Mouse (Mus musculus) midbrain, embryonic 16.5 days (tissue): Measurements from ENCODE around the gene Ripk4. TPM values are rescaled to one million over a fixed set of nuclear protein-coding genes. Genes with fewer than 3 reads are reported as not detected.

Source experiments
- ATAC-seq: fragments of 200-750 bp; cut with Nextera tagmentation; 2 replicates; pipeline ENCODE4 v1.8.0; 2017; ENCODE audit warnings: moderate TSS enrichment
- H3K27ac ChIP-seq: fragments of 300-500 bp; sonication (generic); 2 replicates; pipeline ENCODE4 v1.5.1; 2014; ENCODE audit warnings: mild to moderate bottlenecking, low read length, mixed read lengths
- H3K27me3 ChIP-seq: fragments of 300-500 bp; sonication (generic); 2 replicates; pipeline ENCODE4 v1.6.1; 2014; ENCODE audit warnings: low read depth, low read length, mixed read lengths; ENCODE audit not compliant: control insufficient read depth, insufficient read depth
- H3K36me3 ChIP-seq: fragments of 300-500 bp; sonication (generic); 2 replicates; pipeline ENCODE4 v1.6.1; 2014; ENCODE audit warnings: mild to moderate bottlenecking, low read length, moderate library complexity, mixed read lengths; ENCODE audit not compliant: control insufficient read depth, insufficient read depth
- H3K4me1 ChIP-seq: fragments of 300-500 bp; sonication (generic); 2 replicates; pipeline ENCODE4 v1.6.1; 2014; ENCODE audit warnings: mild to moderate bottlenecking, low read length, mixed read lengths; ENCODE audit not compliant: control insufficient read depth, insufficient read depth
- H3K4me2 ChIP-seq: fragments of 300-500 bp; sonication (generic); 2 replicates; pipeline ENCODE4 v1.6.1; 2014; ENCODE audit warnings: mild to moderate bottlenecking, low read length, mixed read lengths
- H3K4me3 ChIP-seq: fragments of 300-500 bp; sonication (generic); 2 replicates; pipeline ENCODE4 v1.5.1; 2014; ENCODE audit warnings: low read depth, mild to moderate bottlenecking, low read length, moderate library complexity, mixed read lengths
- H3K9ac ChIP-seq: fragments of 300-500 bp; sonication (generic); 2 replicates; pipeline ENCODE4 v1.6.1; 2014; ENCODE audit warnings: low read depth, low read length, mixed read lengths
- H3K9me3 ChIP-seq: fragments of 300-500 bp; sonication (generic); replicated peaks from 2 replicates; pipeline ENCODE4 v1.6.1; 2014; ENCODE audit warnings: mild to moderate bottlenecking, low read length, mixed read lengths; ENCODE audit not compliant: control insufficient read depth, poor library complexity, severe bottlenecking
- WGBS: fragments of 180-500 bp; shearing (Covaris S2); extraction: QIAGEN DNeasy Blood & Tissue Kit; methylation state at CpG from one replicate; pipeline ENCODE4 v1.1.7; 2014; 5-methylcytosine and 5-hydroxymethylcytosine counted together
- polyA plus RNA-seq: library from polyadenylated mRNA; unstranded; fragments of >200 nt; fragmentation: Nextera tagmentation; extraction: Ambion mirVana; gene quantifications from 2 replicates; pipeline ENCODE4 v1.2.1, GENCODE M21; 2015

The Ripk4 gene
- polyA plus RNA-seq, 1 experiment from 2014 or later: 0.79 TPM

GRCm38 (mm10) chr16:97719392-97719983, 44.1 kb downstream of the Ripk4 start:
- Histone ChIP-seq H3K36me3 (no peaks in the 10 kb centered on the region), H3K4me1 (no peaks in the 10 kb centered on the region), H3K27me3 (no peaks in the 10 kb centered on the region), H3K4me3 (no peak overlapping the region), H3K4me2 (no peak overlapping the region), H3K9me3 (no peaks in the 10 kb centered on the region), H3K9ac (no peak overlapping the region), H3K27ac (no peak overlapping the region)
- ATAC-seq: no peak

- H3K4me2 ChIP-seq: no peak overlapping the region
- H3K27ac ChIP-seq: no peak overlapping the region
- H3K27me3 ChIP-seq: no peaks in the 10 kb centered on the region
- no peaks in the 10 kb centered on the region for H3K36me3 ChIP-seq
- no peaks in the 10 kb centered on the region for H3K9me3 ChIP-seq
- H3K4me1 ChIP-seq: no peaks in the 10 kb centered on the region
- no peak overlapping the region for H3K9ac ChIP-seq
- WGBS: 86% methylated on average over 6 of the region's 6 CpGs
- no peak for ATAC-seq
- no peak overlapping the region for H3K4me3 ChIP-seq
These were observed 47.0 kb downstream of the Ripk4 start for GRCm38 (mm10) chr16:97716567-97716966.

GRCm38 (mm10) chr16:97712129-97712528, 51.5 kb downstream of the Ripk4 start:
- H3K9ac ChIP-seq: no peak overlapping the region

GRCm38 (mm10) chr16:97701871-97702270, 61.7 kb downstream of the Ripk4 start:
- Histone ChIP-seq H3K9me3 (no peaks in the 10 kb centered on the region), H3K27me3 (no peaks in the 10 kb centered on the region), H3K4me1 (no peaks in the 10 kb centered on the region), H3K4me2 (no peak overlapping the region), H3K9ac (no peak overlapping the region), H3K36me3 (no peaks in the 10 kb centered on the region), H3K27ac (no peak overlapping the region), H3K4me3 (no peak overlapping the region)
- 77% methylated on average over 1 of the region's 1 CpGs for WGBS
- ATAC-seq: no peak

More at GRCm38 (mm10) chr16:97712129-97712528, 51.5 kb downstream of the Ripk4 start:
- H3K36me3 ChIP-seq: no peaks in the 10 kb centered on the region
- no peaks in the 10 kb centered on the region for H3K4me1 ChIP-seq
- H3K4me2 ChIP-seq: no peak overlapping the region
- no peaks in the 10 kb centered on the region for H3K27me3 ChIP-seq
- H3K9me3 ChIP-seq: no peaks in the 10 kb centered on the region
- no peak overlapping the region for H3K4me3 ChIP-seq
- no peak for ATAC-seq
- no peak overlapping the region for H3K27ac ChIP-seq

- no peaks in the 10 kb centered on the region for H3K9me3 ChIP-seq
- no peak overlapping the region for H3K9ac ChIP-seq
- H3K4me3 ChIP-seq: no peak overlapping the region
- no peaks in the 10 kb centered on the region for H3K27me3 ChIP-seq
- no peak for ATAC-seq
- no peak overlapping the region for H3K4me2 ChIP-seq
- no peaks in the 10 kb centered on the region for H3K36me3 ChIP-seq
- H3K27ac ChIP-seq: no peak overlapping the region
- H3K4me1 ChIP-seq: no peaks in the 10 kb centered on the region
- WGBS: 22% methylated on average over 1 of the region's 1 CpGs
These were observed 65.8 kb downstream of the Ripk4 start for GRCm38 (mm10) chr16:97697769-97698168.

- no peak overlapping the region for H3K4me3 ChIP-seq
- H3K36me3 ChIP-seq: no peaks in the 10 kb centered on the region
- no peaks in the 10 kb centered on the region for H3K27me3 ChIP-seq
- H3K9me3 ChIP-seq: no peaks in the 10 kb centered on the region
- H3K4me1 ChIP-seq: no peaks in the 10 kb centered on the region
- WGBS: 87% methylated on average over 4 of the region's 4 CpGs
- H3K27ac ChIP-seq: no peak overlapping the region
- ATAC-seq: no peak
- no peak overlapping the region for H3K4me2 ChIP-seq
- H3K9ac ChIP-seq: no peak overlapping the region
These were observed 67.9 kb downstream of the Ripk4 start for GRCm38 (mm10) chr16:97695709-97696108.

Other genes with a start within 250 kb of the Ripk4 start
- gene Fam3b, start 249.0 kb downstream of the Ripk4 start, polyA plus RNA-seq: not detected in 2 replicates
- 0.08 and 0.16 TPM in 2 replicates for gene Tmprss2, start 152.6 kb downstream of the Ripk4 start, polyA plus RNA-seq
- 10.9 and 14.2 TPM in 2 replicates for gene Prdm15, start 88.1 kb upstream of the Ripk4 start, polyA plus RNA-seq
- gene C2cd2, start 198.8 kb upstream of the Ripk4 start, polyA plus RNA-seq: 11.7 and 13.4 TPM in 2 replicates
- 11.9 and 12.8 TPM in 2 replicates for gene Zbtb21, start 198.8 kb upstream of the Ripk4 start, polyA plus RNA-seq
- 17.9 and 18.6 TPM in 2 replicates for gene B230307C23Rik, start 233.5 kb upstream of the Ripk4 start, polyA plus RNA-seq